ENCODE assay signal across 15 mouse cellular contexts in the genomic region with DNA sequence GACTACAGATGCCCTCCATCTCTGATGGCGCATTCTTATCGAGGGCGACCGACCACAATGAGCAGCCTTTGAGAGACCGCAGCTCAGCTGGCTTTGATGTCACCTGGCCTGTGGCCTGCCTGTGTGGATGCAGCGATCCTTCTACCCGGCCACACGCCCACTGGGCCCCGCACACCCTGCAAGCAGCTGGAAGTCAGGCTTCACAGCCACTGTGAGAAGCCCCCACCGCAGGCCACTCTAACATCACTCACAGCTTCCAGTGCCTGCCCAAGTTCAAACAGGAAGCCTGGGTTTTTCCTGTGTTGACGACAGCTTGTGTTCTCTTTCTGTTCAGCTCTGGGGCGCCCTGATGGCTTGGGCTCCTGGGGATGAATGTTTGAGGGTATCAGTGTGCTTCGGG. TPM values are rescaled to one million over a fixed set of nuclear protein-coding genes. Genes with fewer than 3 reads are reported as not detected.
DNase-seq lines count a peak whose midpoint lies in the region; ATAC-seq and TF ChIP-seq lines count a peak whose summit lies in the region.
"Had no signal": no experiment of that assay in that cellular context is flagged by ENCODE, and none has a peak within 500 bp of the region (broad histone marks: within the 10 kb centered on the region; RNA-seq: fewer than 3 reads in every experiment).

No protein-coding gene starts in this region.

- H3K27me3 ChIP-seq in midbrain, postnatal 0 days (ENCODE audit: insufficient read depth, low read length) = no peaks in the 10 kb centered on the region; the same call in 1 of the 2 replicates

- TF ChIP-seq CTCF in lung, adult 2 months (IDR thresholded peaks at IDR 0.05; ENCODE audit: insufficient read depth, low read length) = no peak
- TF ChIP-seq CTCF in midbrain, postnatal 0 days (IDR thresholded peaks at IDR 0.05) = no peak

- H3K9ac ChIP-seq in midbrain, postnatal 0 days (replicated peaks; ENCODE audit: low read length, poor library complexity, severe bottlenecking) = no peak overlapping the region
- H3K9ac ChIP-seq: heart, embryonic 15.5 days; limb, embryonic 12.5 days had no signal

- H3K9me3 ChIP-seq in midbrain, postnatal 0 days (ENCODE audit: low read length) = no peaks in the 10 kb centered on the region
- H3K9me3 ChIP-seq: G1E; heart, embryonic 15.5 days; limb, embryonic 12.5 days had no signal

- DNase-seq in 416B (ENCODE audit: low read depth) = peak; percentile 69
- peak; percentile 16 for DNase-seq in lung, adult 2 months
- DNase-seq in layer of hippocampus, adult 8-10 months (ENCODE audit: low spot score in 2 of 2) = no peak
- no peak for DNase-seq in cerebellum, adult 9-11 months
- DNase-seq in midbrain, postnatal 0 days (ENCODE audit: low spot score) = no peak
- DNase-seq in heart, postnatal 10 days = no peak
- DNase-seq: embryo, embryonic 11 days; kidney, adult 11 months; right cerebral cortex, postnatal 25 days had no signal

- H3K36me3 ChIP-seq in midbrain, postnatal 0 days (ENCODE audit: insufficient read depth, low read length) = no peaks in the 10 kb centered on the region
- H3K36me3 ChIP-seq: G1E; heart, embryonic 15.5 days; limb, embryonic 12.5 days had no signal

- WGBS in lung, adult 2 months = 28% methylated on average over 13 of the region's 13 CpGs
- WGBS in midbrain, postnatal 0 days = 74% methylated on average over 13 of the region's 13 CpGs

- intact Hi-C loops in heart, postnatal 10 days (cut with DNase I) = no loop called here

- H3K4me2 ChIP-seq in midbrain, postnatal 0 days (ENCODE audit: low read depth, low read length, poor library complexity, severe bottlenecking) = no peak overlapping the region
- H3K4me2 ChIP-seq: heart, embryonic 15.5 days; limb, embryonic 12.5 days; midbrain, embryonic 11.5 days had no signal

- peak; percentile 64 for ATAC-seq in CD4-positive, CD25-positive, alpha-beta regulatory T cell, adult 4 months
- peak; percentile 30; the same call in 1 of the 2 replicates for ATAC-seq in megakaryocyte-erythroid progenitor cell, adult 5-6 weeks (replicated peaks; ENCODE audit: low FRiP score, low TSS enrichment, poor library complexity, severe bottlenecking)
- ATAC-seq in midbrain, postnatal 0 days (ENCODE audit: low FRiP score) = no peak

- no peak overlapping the region for H3K4me3 ChIP-seq in lung, adult 2 months (replicated peaks; ENCODE audit: extremely low read depth, low read depth, low read length)
- no peak overlapping the region for H3K4me3 ChIP-seq in midbrain, postnatal 0 days (ENCODE audit: low read depth, low read length)
- H3K4me3 ChIP-seq: heart, embryonic 15.5 days; limb, embryonic 12.5 days had no signal

- no peak for TF ChIP-seq POLR2A in lung, adult 2 months (IDR thresholded peaks at IDR 0.05; ENCODE audit: borderline replicate concordance, extremely low read depth, low read depth, low read length)

- no peak overlapping the region for H3K27ac ChIP-seq in midbrain, postnatal 0 days (ENCODE audit: low read depth, low read length)
- H3K27ac ChIP-seq: heart, embryonic 15.5 days; limb, embryonic 12.5 days had no signal

- H3K4me1 ChIP-seq in lung, adult 2 months (ENCODE audit: control insufficient read depth, insufficient read depth, low read length) = peaks cover 6% of the 10 kb centered on the region
- H3K4me1 ChIP-seq in midbrain, postnatal 0 days (ENCODE audit: insufficient read depth, low read length) = no peaks in the 10 kb centered on the region
- H3K4me1 ChIP-seq: heart, embryonic 15.5 days had no signal

RNA-seq across cellular contexts. Expression of a gene that starts 35.6 kb away (rescaled TPM):
- polyA plus RNA-seq in CD4-positive, CD25-positive, alpha-beta regulatory T cell, adult 4 months (2017; shearing (Covaris generic)) = 100 to 1,000 TPM; 246 to 283 TPM
- polyA plus RNA-seq in lung, adult 2 months (2012; rRNA removed) = 26.8 and 30.2 TPM in 2 replicates
- total RNA-seq in megakaryocyte-erythroid progenitor cell, adult 5-6 weeks (2014; fragmentation: Nextera tagmentation) = 12.1 and 19.1 TPM in 2 replicates
- 3.6 and 10.0 TPM in 2 replicates for total RNA-seq in megakaryocyte-erythroid progenitor cell, adult 5-6 weeks (2017)
- 1 to 10 TPM; 2.9 to 3.6 (median 3.2) TPM for total RNA-seq in layer of hippocampus, adult 8-10 months (2022)
- total RNA-seq in midbrain, postnatal 0 days (2014; rRNA removed) = 2.0 and 2.6 TPM in 2 replicates
- polyA plus RNA-seq in midbrain, postnatal 0 days (2015; fragmentation: Nextera tagmentation; extraction: Ambion mirVana) = 3.1 and 3.2 TPM in 2 replicates
- 1 to 10 TPM; 3.3 to 6.2 TPM for total RNA-seq in heart, postnatal 10 days (2021)
- total RNA-seq: G1E had no signal
- polyA plus RNA-seq: G1E had no signal

RNA-seq across cellular contexts. Expression of a gene that starts 42.2 kb away (rescaled TPM):
- 100 to 1,000 TPM in 1 of 2 experiments, 10 to 100 TPM in 1; 67.5 to 104 TPM for polyA plus RNA-seq in CD4-positive, CD25-positive, alpha-beta regulatory T cell, adult 4 months (2017; shearing (Covaris generic))
- 34.1 and 65.1 TPM in 2 replicates for polyA plus RNA-seq in lung, adult 2 months (2012; rRNA removed)
- 192 and 199 TPM in 2 replicates for total RNA-seq in megakaryocyte-erythroid progenitor cell, adult 5-6 weeks (2014; fragmentation: Nextera tagmentation)
- total RNA-seq in megakaryocyte-erythroid progenitor cell, adult 5-6 weeks (2017) = 232 and 301 TPM in 2 replicates
- 100 to 1,000 TPM; 508 to 527 (median 523) TPM for total RNA-seq in layer of hippocampus, adult 8-10 months (2022)
- 337 and 343 TPM in 2 replicates for total RNA-seq in midbrain, postnatal 0 days (2014; rRNA removed)
- polyA plus RNA-seq in midbrain, postnatal 0 days (2015; fragmentation: Nextera tagmentation; extraction: Ambion mirVana) = 412 and 433 TPM in 2 replicates
- 100 to 1,000 TPM; 861 to 884 TPM for total RNA-seq in heart, postnatal 10 days (2021)

Comparison
In these comparisons a context has a peak if more than half of its experiments do, and no peak if none do; other contexts are left out.
1. DNase-seq: peak in 416B (single experiment) and lung, adult 2 months (single experiment); none in layer of hippocampus, adult 8-10 months (0 of 2), cerebellum, adult 9-11 months (single experiment), midbrain, postnatal 0 days (single experiment) and heart, postnatal 10 days (0 of 2).